Mouse (Mus musculus) heart, adult 2 months (tissue): ENCODE measurements around the gene Ica1l. TPM values are rescaled to one million over a fixed set of nuclear protein-coding genes. Genes with fewer than 3 reads are reported as not detected.
"Not testable (repeated sequence)": the region's sequence is repeated elsewhere in the genome, so short reads cannot be mapped to it uniquely, and the experiment has no call there.

Source experiments
- DNase-seq, 2 experiments: peaks; one replicate each; pipeline ENCODE4 v3.0.0; 2021
- H3K27ac ChIP-seq: fragments of 200-600 bp; 2 replicates; pipeline ENCODE4 v1.8.1; 2022
- H3K27me3 ChIP-seq: fragments of 200-500 bp; 2 replicates; pipeline ENCODE4 v1.6.1; 2012; ENCODE audit warnings: mild to moderate bottlenecking, low read length, inconsistent platforms, mixed read lengths; ENCODE audit not compliant: control insufficient read depth, insufficient read depth
- H3K36me3 ChIP-seq: fragments of 200-500 bp; 2 replicates; pipeline ENCODE4 v1.6.1; 2012; ENCODE audit warnings: low read length, inconsistent platforms; ENCODE audit not compliant: control insufficient read depth, insufficient read depth
- H3K4me1 ChIP-seq: fragments of 200-500 bp; 2 replicates; pipeline ENCODE4 v1.6.1; 2011; ENCODE audit warnings: low read length; ENCODE audit not compliant: control insufficient read depth, insufficient read depth
- H3K4me3 ChIP-seq: fragments of 200-600 bp; 2 replicates; pipeline ENCODE4 v1.8.1; 2022
- H3K79me2 ChIP-seq: fragments of 200-500 bp; replicated peaks from 2 replicates; pipeline ENCODE4 v1.6.1; 2012; ENCODE audit warnings: mild to moderate bottlenecking, inconsistent platforms, low read length, moderate library complexity, mixed read lengths; ENCODE audit not compliant: control insufficient read depth, insufficient read depth
- H3K9ac ChIP-seq: fragments of 200-500 bp; 2 replicates; pipeline ENCODE4 v1.6.1; 2012; ENCODE audit warnings: low read depth, mild to moderate bottlenecking, control low read depth, inconsistent platforms, low read length, mixed read lengths
- CTCF ChIP-seq: fragments of 200-600 bp; IDR thresholded peaks from 2 replicates; pipeline ENCODE4 v1.8.1; 2022; ENCODE audit warnings: antibody characterized with exemption, mild to moderate bottlenecking, moderate library complexity
- EP300 ChIP-seq: fragments of 200-500 bp; IDR thresholded peaks from 2 replicates; pipeline ENCODE4 v1.6.1; 2011; ENCODE audit warnings: low read depth, low read length, control low read depth; ENCODE audit not compliant: insufficient read depth
- POLR2A ChIP-seq: fragments of 200-500 bp; IDR thresholded peaks from 2 replicates; pipeline ENCODE4 v1.6.1; 2011; ENCODE audit warnings: mild to moderate bottlenecking, low read depth, low read length, control low read depth; ENCODE audit not compliant: insufficient read depth
- WGBS: fragments of 180-500 bp; shearing (Covaris S2); methylation state at CpG from one replicate; pipeline ENCODE4 v1.1.7; 2018; 5-methylcytosine and 5-hydroxymethylcytosine counted together
- intact Hi-C: fragments of 180-260 bp; cut with DNase I; formaldehyde crosslinking; loops from one replicate; pipeline ENCODE4 v1.15.1; 2025
- long read RNA-seq: library from polyadenylated mRNA; stranded (forward); transcript quantifications from one replicate; pipeline ENCODE4 v2.0.0, GENCODE M21; 2021
- polyA plus RNA-seq: library from polyadenylated mRNA; depleted of rRNA; stranded (reverse); fragments of >200 nt; gene quantifications from 2 replicates; pipeline ENCODE4 v1.2.3, GENCODE M21; 2012; rRNA removed
- total RNA-seq, 2 experiments: library from RNA; stranded (reverse); gene quantifications; 2 replicates each; pipeline ENCODE4 v1.2.3; 2021

Gene Ica1l
- under 1 TPM; 0.31 to 0.45 TPM for total RNA-seq
- polyA plus RNA-seq, result 0.14 and 0.35 TPM in 2 replicates
- long read RNA-seq, partial matches to known transcripts, result 0 of 1 reads
- long read RNA-seq, other reads (novel, unspliced or antisense), result 1 of 1 reads

DNA sequence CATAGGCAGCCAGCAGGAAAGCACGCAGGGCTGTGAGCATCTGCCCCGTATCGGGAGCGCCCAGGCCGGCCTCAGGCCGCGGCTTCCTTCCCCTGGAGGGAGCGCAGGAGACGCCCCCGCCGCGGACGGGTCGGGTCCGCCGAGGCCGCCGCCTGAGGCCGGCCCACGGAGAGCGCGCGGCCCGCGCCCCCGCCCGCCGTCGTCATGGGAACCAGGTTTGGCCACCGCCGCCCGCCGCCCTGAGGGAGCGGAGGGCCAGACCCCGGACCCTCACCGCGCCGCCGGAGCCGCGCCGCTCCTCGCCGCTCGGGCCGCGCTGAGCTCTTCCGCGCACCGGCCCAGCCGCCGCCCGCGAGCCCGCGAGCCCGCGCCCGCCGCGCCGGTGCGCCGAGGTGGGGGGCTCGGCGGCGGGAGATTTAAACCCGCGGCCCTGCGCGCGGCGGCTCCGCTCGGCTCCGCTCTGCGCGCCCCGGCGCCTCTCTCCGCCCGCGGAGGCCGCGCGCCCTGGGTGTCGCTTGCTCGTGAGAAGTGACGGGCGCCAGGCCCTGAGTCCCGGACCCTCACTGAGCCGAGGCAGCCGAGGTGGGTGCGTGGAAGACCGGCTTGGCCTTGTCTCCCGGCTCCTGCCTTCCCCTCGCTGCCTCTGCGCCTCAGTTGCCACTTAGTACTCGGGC lies at the start of gene Ica1l:
TSS of gene Ica1l (minus strand) at position 389 of the 674 bp plus-strand sequence.
- H3K4me3 ChIP-seq, result peak within 1 kb of the TSS; percentile 60
- H3K36me3 ChIP-seq, result no peaks in the 10 kb centered on the region
- WGBS, result 3% methylated on average over 91 of the region's 99 CpGs
- peaks cover 2% of the 10 kb centered on the region; the same call in 1 of the 2 replicates for H3K4me1 ChIP-seq
- H3K27me3 ChIP-seq, result peaks cover 6% of the 10 kb centered on the region
- intact Hi-C loops, result no loop called here
- H3K79me2 ChIP-seq, result no peaks in the 10 kb centered on the region
- peak; percentile 65 to 74 for DNase-seq
- no peak within 1 kb of the TSS for H3K27ac ChIP-seq
- TF ChIP-seq CTCF (0 out of 2 replicates have a peak, but pooled peaks have one; percentile 10), EP300 (no peak), POLR2A (no peak)
- H3K9ac ChIP-seq, result peak within 1 kb of the TSS; percentile 61

GRCm38 (mm10) chr1:60076411-60076810 lies 33.4 kb upstream of the Ica1l start:
- no peak overlapping the region for H3K27ac ChIP-seq
- no peak overlapping the region for H3K9ac ChIP-seq
- H3K4me1 ChIP-seq, result peaks cover 1% of the 10 kb centered on the region; the same call in 1 of the 2 replicates
- intact Hi-C loops, result no loop called here
- WGBS, result 82% methylated on average over 6 of the region's 6 CpGs
- no peaks in the 10 kb centered on the region for H3K79me2 ChIP-seq
- 0 out of 2 replicates have a peak, but pooled peaks cover 3% of the 10 kb centered on the region for H3K36me3 ChIP-seq
- TF ChIP-seq EP300 (no peak), CTCF (no peak), POLR2A (no peak)
- no peak for DNase-seq
- no peak overlapping the region for H3K4me3 ChIP-seq
- H3K27me3 ChIP-seq, result no peaks in the 10 kb centered on the region

- intact Hi-C loops, result no loop called here
- WGBS, result 76% methylated on average over 3 of the region's 3 CpGs
- no peaks in the 10 kb centered on the region for H3K27me3 ChIP-seq
- no peaks in the 10 kb centered on the region for H3K79me2 ChIP-seq
- no peak for TF ChIP-seq CTCF
- TF ChIP-seq POLR2A, result no peak
- no peak for TF ChIP-seq EP300
- no peak for DNase-seq
- no peak overlapping the region for H3K27ac ChIP-seq
- peaks cover 1% of the 10 kb centered on the region; the same call in 1 of the 2 replicates for H3K4me1 ChIP-seq
- H3K4me3 ChIP-seq, result no peak overlapping the region
- 0 out of 2 replicates have a peak, but pooled peaks cover 3% of the 10 kb centered on the region for H3K36me3 ChIP-seq
- no peak overlapping the region for H3K9ac ChIP-seq
These were observed 32.6 kb upstream of the Ica1l start for GRCm38 (mm10) chr1:60075590-60075989.

DNA sequence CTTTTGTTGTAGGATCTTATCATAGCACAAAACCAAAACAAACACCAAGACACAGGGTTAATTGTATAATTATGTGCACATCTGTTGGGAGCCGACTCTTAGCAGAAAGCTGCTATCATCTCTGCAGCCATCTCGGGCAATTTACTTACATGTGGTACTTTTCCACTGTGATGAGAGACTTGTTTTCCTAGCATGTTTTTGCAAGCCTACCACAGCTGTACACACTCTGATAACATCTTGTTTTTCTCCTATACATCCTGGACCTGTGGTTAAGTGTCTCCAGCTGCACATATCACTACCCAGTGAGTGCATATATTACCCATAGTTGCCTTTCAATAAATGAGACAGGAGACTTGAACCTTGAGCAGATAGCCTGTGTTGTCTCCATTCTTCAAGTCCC lies 32.0 kb upstream of the Ica1l start:
- TF ChIP-seq EP300 (no peak), POLR2A (no peak), CTCF (no peak)
- peaks cover 1% of the 10 kb centered on the region; the same call in 1 of the 2 replicates for H3K4me1 ChIP-seq
- no peak overlapping the region for H3K4me3 ChIP-seq
- H3K27ac ChIP-seq, result no peak overlapping the region
- H3K79me2 ChIP-seq, result no peaks in the 10 kb centered on the region
- no peak overlapping the region for H3K9ac ChIP-seq
- no peak for DNase-seq
- H3K27me3 ChIP-seq, result no peaks in the 10 kb centered on the region
- H3K36me3 ChIP-seq, result 0 out of 2 replicates have a peak, but pooled peaks cover 3% of the 10 kb centered on the region
- 61% methylated on average over 2 of the region's 2 CpGs for WGBS
- intact Hi-C loops, result no loop called here

- H3K4me3 ChIP-seq, H3K36me3 ChIP-seq, H3K27ac ChIP-seq, H3K9ac ChIP-seq, H3K4me1 ChIP-seq, H3K79me2 ChIP-seq, H3K27me3 ChIP-seq, DNase-seq, intact Hi-C loops: not testable (repeated sequence)
These were observed 27.7 kb upstream of the Ica1l start for GRCm38 (mm10) chr1:60070725-60071124.

DNA sequence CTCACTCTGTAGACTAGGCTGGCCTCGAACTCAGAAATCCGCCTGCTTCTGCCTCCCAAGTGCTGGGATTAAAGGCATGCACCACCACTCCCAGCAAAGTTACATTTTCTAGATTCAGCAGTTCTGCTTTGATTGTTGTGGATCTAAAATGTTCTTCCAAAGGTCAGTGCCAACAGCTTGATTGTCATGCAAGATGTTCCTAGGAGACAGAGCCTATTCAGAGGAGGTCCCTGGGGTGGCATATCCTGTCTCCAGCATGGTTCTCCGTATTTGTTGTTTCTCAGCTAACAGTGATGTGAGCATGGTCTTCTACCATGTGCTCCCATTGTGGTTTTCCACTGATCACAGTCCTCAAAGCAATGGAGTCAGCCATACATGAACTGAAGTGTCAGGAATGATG lies 13.3 kb upstream of the Ica1l start:
- no peaks in the 10 kb centered on the region for H3K36me3 ChIP-seq
- no peak for DNase-seq
- H3K27ac ChIP-seq, result no peak overlapping the region
- no peak overlapping the region for H3K4me3 ChIP-seq
- intact Hi-C loops, result no loop called here
- TF ChIP-seq CTCF, result no peak
- no peak for TF ChIP-seq EP300
- TF ChIP-seq POLR2A, result no peak
- WGBS, result 80% methylated on average over 3 of the region's 3 CpGs
- H3K9ac ChIP-seq, result no peak overlapping the region
- no peaks in the 10 kb centered on the region for H3K4me1 ChIP-seq
- no peaks in the 10 kb centered on the region for H3K27me3 ChIP-seq
- no peaks in the 10 kb centered on the region for H3K79me2 ChIP-seq
